Mouse (Mus musculus): ENCODE results near the gene Klhl29.
A peak's percentile ranks its signal among the peaks of the same experiment; 100 is the strongest.

GRCm38 (mm10) chr12:5410391-5411115, 35.1 kb upstream of the Klhl29 start:
- TF ChIP-seq POLR2A (IDR thresholded peaks at IDR 0.05; ENCODE audit: control insufficient read depth, extremely low read depth, insufficient read depth, low read length, poor library complexity), result no peak
- TF ChIP-seq CTCF (IDR thresholded peaks at IDR 0.05; ENCODE audit: borderline replicate concordance, control insufficient read depth, extremely low read depth, insufficient read depth, low read length, poor library complexity), result 0 out of 2 replicates have a peak, but pooled peaks have one; percentile 37
